Mouse (Mus musculus) CH12.LX (cell line): ENCODE results near the gene Npas3. TPM values are rescaled to one million over a fixed set of nuclear protein-coding genes. Genes with fewer than 3 reads are reported as not detected.

Experiments
- DNase-seq: peaks from one replicate; pipeline ENCODE4 v3.0.0-alpha.2; 2013; ENCODE audit errors: extremely low read depth
- H3K27ac ChIP-seq: 2 replicates; pipeline ENCODE4 v1.5.1; 2012; ENCODE audit warnings: low read depth, mild to moderate bottlenecking, control low read depth, moderate library complexity; ENCODE audit not compliant: insufficient read depth
- H3K27me3 ChIP-seq: replicated peaks from 2 replicates; pipeline ENCODE3; 2012; ENCODE audit warnings: inconsistent platforms
- H3K36me3 ChIP-seq, 2 experiments: replicated peaks in 1 of 2; 2 replicates each; pipeline versions ENCODE3 to v1.6.1; 2012; ENCODE audit warnings: inconsistent platforms in 1 of 2, low read length in 1 of 2, mild to moderate bottlenecking in 1 of 2, mixed read lengths in 1 of 2, moderate library complexity in 1 of 2; ENCODE audit not compliant: control insufficient read depth in 1 of 2, insufficient read depth in 1 of 2
- H3K4me1 ChIP-seq, 2 experiments: 2 replicates each; pipeline ENCODE4 v1.6.1; 2012; ENCODE audit warnings: inconsistent platforms in 1 of 2, moderate library complexity in 1 of 2; ENCODE audit not compliant: insufficient read depth in 2 of 2, control insufficient read depth in 1 of 2
- H3K4me2 ChIP-seq: 2 replicates; pipeline ENCODE4 v1.6.1; 2012; ENCODE audit warnings: low read depth, mild to moderate bottlenecking, control low read depth; ENCODE audit not compliant: poor library complexity, insufficient read depth, severe bottlenecking
- H3K4me3 ChIP-seq, 3 experiments: fragments of 150-350 bp in 1 of 3; sonication (generic) in 1 of 3; replicated peaks in 1 of 3; 2 replicates each; pipeline versions ENCODE3 to v1.5.1; 2011 to 2012; ENCODE audit warnings: low read depth in 2 of 3, low read length in 2 of 3, mild to moderate bottlenecking in 2 of 3, moderate library complexity in 2 of 3, control low read depth in 1 of 3, improper control_type of control experiment in 1 of 3, inconsistent platforms in 1 of 3, mixed read lengths in 1 of 3; ENCODE audit not compliant: poor library complexity in 1 of 3
- H3K79me2 ChIP-seq: replicated peaks from 2 replicates; pipeline ENCODE4 v1.6.1; 2012; ENCODE audit warnings: mild to moderate bottlenecking, moderate library complexity; ENCODE audit not compliant: control insufficient read depth, poor library complexity, insufficient read depth, severe bottlenecking; ENCODE audit errors: extremely low read depth
- H3K9ac ChIP-seq: 2 replicates; pipeline ENCODE4 v1.6.1; 2012; ENCODE audit warnings: low read depth, mild to moderate bottlenecking, control low read depth, moderate library complexity; ENCODE audit not compliant: insufficient read depth
- H3K9me3 ChIP-seq: replicated peaks from 2 replicates; pipeline ENCODE3; 2012; ENCODE audit warnings: low read length, inconsistent platforms, mixed read lengths
- BHLHE40 ChIP-seq: IDR thresholded peaks from 2 replicates; pipeline ENCODE4 v1.6.1; 2011; ENCODE audit warnings: mild to moderate bottlenecking, low read depth, low read length, improper control_type of control experiment
- CHD2 ChIP-seq: IDR thresholded peaks from 2 replicates; pipeline ENCODE4 v1.6.1; 2011; ENCODE audit warnings: low read length, improper control_type of control experiment
- ELF1 ChIP-seq: IDR thresholded peaks from 2 replicates; pipeline ENCODE4 v1.6.1; 2014; ENCODE audit warnings: low read depth, mild to moderate bottlenecking, inconsistent platforms, low read length, improper control_type of control experiment
- EP300 ChIP-seq: IDR thresholded peaks from 2 replicates; pipeline ENCODE4 v1.6.1; 2011; ENCODE audit warnings: low read length, improper control_type of control experiment
- HCFC1 ChIP-seq: IDR thresholded peaks from 2 replicates; pipeline ENCODE4 v1.6.1; 2012; ENCODE audit warnings: low read depth, mild to moderate bottlenecking, inconsistent platforms, low read length, improper control_type of control experiment
- IRF4 ChIP-seq: IDR thresholded peaks from 2 replicates; pipeline ENCODE4 v1.6.1; 2014; ENCODE audit warnings: low read depth, mild to moderate bottlenecking, inconsistent platforms, low read length, improper control_type of control experiment
- JUN ChIP-seq: IDR thresholded peaks from 2 replicates; pipeline ENCODE4 v1.6.1; 2011; ENCODE audit warnings: low read depth, mild to moderate bottlenecking, low read length, improper control_type of control experiment, moderate library complexity; ENCODE audit not compliant: insufficient read depth
- JUND ChIP-seq: conservative IDR thresholded peaks from 2 replicates; pipeline ENCODE4 v1.6.1; 2011; ENCODE audit warnings: low read depth, low read length, improper control_type of control experiment
- KAT2A ChIP-seq: IDR thresholded peaks from 2 replicates; pipeline ENCODE4 v1.6.1; 2012; ENCODE audit warnings: low read length, improper control_type of control experiment, inconsistent platforms; ENCODE audit not compliant: insufficient replicate concordance
- MAFK ChIP-seq: IDR thresholded peaks from 2 replicates; pipeline ENCODE4 v1.6.1; 2011; ENCODE audit warnings: low read length, improper control_type of control experiment; ENCODE audit not compliant: insufficient replicate concordance
- MAX ChIP-seq: IDR thresholded peaks from 2 replicates; pipeline ENCODE4 v1.6.1; 2011; ENCODE audit warnings: low read length, improper control_type of control experiment
- MAZ ChIP-seq: IDR thresholded peaks from 2 replicates; pipeline ENCODE4 v1.6.1; 2012; ENCODE audit warnings: low read depth, mild to moderate bottlenecking, inconsistent platforms, low read length, improper control_type of control experiment, moderate library complexity
- MEF2A ChIP-seq: IDR thresholded peaks from 2 replicates; pipeline ENCODE4 v1.6.1; 2014; ENCODE audit warnings: low read depth, mild to moderate bottlenecking, inconsistent platforms, low read length, improper control_type of control experiment, borderline replicate concordance
- MYC ChIP-seq: IDR thresholded peaks from 2 replicates; pipeline ENCODE4 v1.6.1; 2011; ENCODE audit warnings: low read depth, mild to moderate bottlenecking, improper control_type of control experiment, low read length
- NELFE ChIP-seq: IDR thresholded peaks from 2 replicates; pipeline ENCODE4 v1.6.1; 2011; ENCODE audit warnings: low read depth, low read length, improper control_type of control experiment
- NRF1 ChIP-seq: IDR thresholded peaks from 2 replicates; pipeline ENCODE4 v1.6.1; 2014; ENCODE audit warnings: low read depth, mild to moderate bottlenecking, inconsistent platforms, low read length, improper control_type of control experiment, moderate library complexity
- PAX5 ChIP-seq: IDR thresholded peaks from 2 replicates; pipeline ENCODE4 v1.6.1; 2012; ENCODE audit warnings: low read length, inconsistent platforms, mixed read lengths
- SIN3A ChIP-seq: IDR thresholded peaks from 2 replicates; pipeline ENCODE4 v1.6.1; 2012; ENCODE audit warnings: low read length, improper control_type of control experiment, inconsistent platforms
- SMC3 ChIP-seq: IDR thresholded peaks from 2 replicates; pipeline ENCODE4 v1.6.1; 2011; ENCODE audit warnings: low read depth, low read length, improper control_type of control experiment
- TBP ChIP-seq: conservative IDR thresholded peaks from 2 replicates; pipeline ENCODE4 v1.6.1; 2011; ENCODE audit warnings: low read depth, low read length, improper control_type of control experiment
- TCF12 ChIP-seq: IDR thresholded peaks from 2 replicates; pipeline ENCODE4 v1.6.1; 2014; ENCODE audit warnings: low read depth, mild to moderate bottlenecking, inconsistent platforms, low read length, improper control_type of control experiment
- USF1 ChIP-seq: IDR thresholded peaks from 2 replicates; pipeline ENCODE4 v1.6.1; 2014; ENCODE audit warnings: low read depth, mild to moderate bottlenecking, inconsistent platforms, low read length, improper control_type of control experiment
- ZC3H11A ChIP-seq: IDR thresholded peaks from 2 replicates; pipeline ENCODE4 v1.6.1; 2012; ENCODE audit warnings: low read depth, mild to moderate bottlenecking, inconsistent platforms, low read length, improper control_type of control experiment
- ZKSCAN1 ChIP-seq: IDR thresholded peaks from 2 replicates; pipeline ENCODE4 v1.6.1; 2012; ENCODE audit warnings: low read depth, inconsistent platforms, low read length, improper control_type of control experiment, borderline replicate concordance
- ZMIZ1 ChIP-seq: IDR thresholded peaks from 2 replicates; pipeline ENCODE4 v1.6.1; 2012; ENCODE audit warnings: low read depth, mild to moderate bottlenecking, inconsistent platforms, low read length, improper control_type of control experiment
- ZNF384 ChIP-seq: IDR thresholded peaks from 2 replicates; pipeline ENCODE4 v1.6.1; 2012; ENCODE audit warnings: low read depth, low read length, improper control_type of control experiment, inconsistent platforms
- dilution Hi-C: fragments of 300-500 bp; cut with MboI; formaldehyde crosslinking; loops from 2 replicates; pipeline ENCODE4 v1.14.3; 2020; ENCODE audit warnings: low sequenced_read_pairs; ENCODE audit not compliant: extremely low pct_unique_long_range_greater_than_20kb, extremely low pct_ligation_motif_present
- in situ Hi-C: fragments of 300-500 bp; cut with MboI; formaldehyde crosslinking; loops from 3 replicates; pipeline ENCODE4 v1.14.3; 2019; ENCODE audit warnings: low sequenced_read_pairs, low pct_ligation_motif_present, low pct_unique_long_range_greater_than_20kb, mixed read lengths
- polyA plus RNA-seq: library from polyadenylated mRNA; unstranded; fragments of >175 nt; gene quantifications from 2 replicates; pipeline ENCODE4 v1.2.1, GENCODE M21; 2012; ENCODE audit warnings: low read depth; ENCODE audit not compliant: insufficient read length
- total RNA-seq, 2 experiments: library from RNA; depleted of rRNA; stranded (reverse); fragments of 300-350 nt in 1 of 2; fragments of >200 nt in 1 of 2; gene quantifications; 2 replicates each; pipeline ENCODE4 v1.2.3; 2012 to 2014

The Npas3 gene
- total and polyA plus RNA-seq, 3 experiments, result 0.13 TPM; not detected in 1

DNA sequence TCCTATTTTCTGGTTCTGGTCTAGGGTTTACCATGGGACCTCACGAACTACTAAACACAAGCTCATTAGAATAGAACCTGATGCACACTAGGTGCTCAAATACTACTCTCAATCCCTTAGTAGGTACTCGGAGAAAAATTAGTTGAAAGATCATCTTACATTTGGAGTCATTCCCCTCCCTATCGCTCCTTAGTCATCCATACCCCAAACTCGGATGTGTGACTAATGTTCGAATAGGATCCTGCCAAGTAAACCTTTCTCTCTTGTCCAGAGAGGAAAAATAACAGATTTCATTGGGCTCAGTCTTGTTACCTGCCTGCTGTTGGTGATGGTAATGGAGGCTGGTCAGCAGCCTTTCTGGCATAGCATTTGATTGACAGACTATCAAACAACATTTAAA, 117.3 kb downstream of the Npas3 start:
- Histone ChIP-seq H3K4me2 (no peak overlapping the region), H3K4me1 (peaks cover 0 to 6% of the 10 kb centered on the region in 2 experiments; a peak in 2 of 4 replicates), H3K36me3 (no peaks in the 10 kb centered on the region), H3K9ac (no peak overlapping the region), H3K9me3 (no peaks in the 10 kb centered on the region), H3K27ac (no peak overlapping the region), H3K27me3 (no peaks in the 10 kb centered on the region), H3K79me2 (no peaks in the 10 kb centered on the region), H3K4me3 (no peak overlapping the region)
- DNase-seq, result no peak
- in situ Hi-C loops, result no loop called here
- no peak for TF ChIP-seq HCFC1
- TF ChIP-seq NRF1, result no peak
- no peak for TF ChIP-seq JUND
- no peak for TF ChIP-seq KAT2A
- TF ChIP-seq MAZ, result no peak
- TF ChIP-seq ZKSCAN1, result no peak
- no peak for TF ChIP-seq PAX5
- no peak for TF ChIP-seq SIN3A
- no peak for TF ChIP-seq NELFE
- TF ChIP-seq ZNF384, result no peak
- no peak for TF ChIP-seq TCF12
- TF ChIP-seq SMC3, result no peak
- no peak for TF ChIP-seq TBP
- no peak for TF ChIP-seq EP300
- no peak for TF ChIP-seq MAX
- TF ChIP-seq MYC, result no peak
- dilution Hi-C loops, result no loop called here

- DNase-seq, result no peak
- H3K27me3 ChIP-seq, result no peaks in the 10 kb centered on the region
Measured at GRCm38 (mm10) chr12:53384851-53385250, 136.4 kb downstream of the Npas3 start.

GRCm38 (mm10) chr12:53405856-53406255, 157.4 kb downstream of the Npas3 start:
- no peak overlapping the region for H3K27ac ChIP-seq
- no peak for TF ChIP-seq CHD2
- no peak for TF ChIP-seq NRF1
- no peak for TF ChIP-seq ZC3H11A
- TF ChIP-seq JUN, result no peak
- TF ChIP-seq USF1, result no peak
- no peak for TF ChIP-seq JUND
- no peak for TF ChIP-seq ELF1
- no peak for TF ChIP-seq TBP
- TF ChIP-seq ZMIZ1, result no peak
- TF ChIP-seq NELFE, result no peak
- TF ChIP-seq MAFK, result no peak
- no peak for TF ChIP-seq BHLHE40
- no peak for TF ChIP-seq IRF4
- no peak for TF ChIP-seq SMC3
- TF ChIP-seq MAZ, result no peak
- no peak for TF ChIP-seq TCF12
- no peak for TF ChIP-seq ZNF384
- no peak for TF ChIP-seq MEF2A
- TF ChIP-seq, all 38 proteins: peak for 0
- no peak overlapping the region for H3K9ac ChIP-seq
- dilution Hi-C loops (no loop called here), in situ Hi-C loops (no loop called here)
- H3K27me3 ChIP-seq, result no peaks in the 10 kb centered on the region
- no peaks in the 10 kb centered on the region for H3K9me3 ChIP-seq
- H3K36me3 ChIP-seq, result no peaks in the 10 kb centered on the region
- no peak overlapping the region for H3K4me2 ChIP-seq
- no peak overlapping the region for H3K4me3 ChIP-seq
- DNase-seq, result no peak
- no peaks in the 10 kb centered on the region for H3K79me2 ChIP-seq
- H3K4me1 ChIP-seq, result no peaks in the 10 kb centered on the region

More at GRCm38 (mm10) chr12:53384851-53385250, 136.4 kb downstream of the Npas3 start:
- dilution Hi-C loops, result no loop called here
- TF ChIP-seq ZMIZ1, result no peak
- TF ChIP-seq ELF1, result no peak
- Histone ChIP-seq H3K27ac (no peak overlapping the region), H3K79me2 (no peaks in the 10 kb centered on the region), H3K4me3 (no peak overlapping the region), H3K9me3 (peaks cover 2% of the 10 kb centered on the region), H3K4me1 (no peaks in the 10 kb centered on the region), H3K9ac (no peak overlapping the region), H3K4me2 (no peak overlapping the region), H3K36me3 (no peaks in the 10 kb centered on the region)
- in situ Hi-C loops, result no loop called here
